Mouse (Mus musculus): ENCODE data around the gene Lgals3bp.
A peak's percentile ranks its signal among the peaks of the same experiment; 100 is the strongest.

Lgals3bp gene

GRCm38 (mm10) chr11:118401760-118402280, at the start of gene Lgals3bp:
TSS of gene Lgals3bp (minus strand) at chr11:118402092.
- peak; percentile 77 for DNase-seq

- DNase-seq: no peak
Measured at GRCm38 (mm10) chr11:118451211-118451610, 49.3 kb upstream of the Lgals3bp start.

- DNase-seq: no peak
Measured at GRCm38 (mm10) chr11:118448385-118448784, 46.5 kb upstream of the Lgals3bp start.

DNA sequence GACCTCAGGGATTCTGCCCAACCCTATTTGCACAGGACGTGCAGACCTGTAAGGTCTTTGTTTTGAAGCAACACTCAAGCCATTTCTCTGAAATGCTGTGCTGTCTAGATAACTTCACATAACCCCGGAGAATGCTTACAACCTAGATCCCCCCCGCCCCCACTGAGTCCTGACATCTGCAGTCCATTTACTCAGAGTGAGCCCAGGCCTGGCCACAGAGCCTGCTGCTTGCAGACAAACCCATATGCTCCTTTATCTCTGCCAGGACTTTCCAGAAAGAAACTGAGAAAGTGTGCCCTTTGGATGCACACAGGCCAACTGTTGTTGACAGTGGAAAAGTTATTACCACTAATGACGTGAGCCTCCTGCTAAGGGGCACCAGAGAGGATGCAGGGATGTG, 45.5 kb upstream of the Lgals3bp start:
- no peak for DNase-seq

DNA sequence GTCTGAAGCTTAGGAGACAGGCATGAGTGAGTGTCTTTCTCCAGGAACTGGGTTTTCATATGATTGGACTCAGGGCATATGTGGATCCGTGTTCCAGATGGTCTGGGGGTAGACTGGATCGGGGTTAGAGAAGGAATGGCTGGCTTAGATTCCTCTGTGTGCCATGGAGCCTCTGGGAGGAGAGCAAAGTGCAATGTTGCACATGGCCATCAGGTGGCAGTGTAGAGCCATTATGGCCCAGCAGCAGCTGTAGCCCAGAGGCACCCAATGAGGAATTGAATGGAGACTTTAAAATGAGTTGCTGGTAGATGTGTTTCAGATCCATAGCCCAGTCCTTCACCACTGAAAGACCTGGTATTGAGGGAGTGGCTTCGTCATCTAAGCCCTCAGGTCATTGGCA, 44.0 kb upstream of the Lgals3bp start:
- DNase-seq: peak; percentile 75

- DNase-seq: peak; percentile 81
Measured at GRCm38 (mm10) chr11:118443201-118443970, 41.5 kb upstream of the Lgals3bp start.

- no peak for DNase-seq
Measured at GRCm38 (mm10) chr11:118442691-118443090, 40.8 kb upstream of the Lgals3bp start.

- no peak for DNase-seq
Measured at GRCm38 (mm10) chr11:118438665-118439414, 36.9 kb upstream of the Lgals3bp start.

DNA sequence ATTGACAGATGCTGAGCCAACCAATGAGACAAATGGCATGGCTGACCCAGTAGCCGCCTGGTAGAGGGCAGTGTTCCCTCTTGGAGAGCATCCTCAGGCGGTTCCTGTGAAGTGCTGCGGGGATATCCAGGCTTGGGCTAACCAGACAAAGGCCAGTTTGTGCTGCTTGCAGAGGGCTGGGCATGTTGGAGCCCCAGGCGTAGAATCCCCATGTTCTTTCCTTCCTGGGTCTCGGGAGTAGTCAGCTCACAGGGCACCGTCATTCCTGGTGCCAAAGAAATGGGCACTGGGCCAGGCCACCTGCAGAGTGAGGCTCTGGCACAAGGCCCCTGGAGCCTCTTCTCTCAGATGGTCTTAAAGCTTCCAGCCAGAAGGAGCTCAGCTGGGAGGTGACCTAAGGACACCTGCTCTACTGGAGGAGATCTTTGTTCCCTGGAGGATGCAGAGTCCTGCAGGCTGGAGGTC, 34.6 kb upstream of the Lgals3bp start:
- no peak for DNase-seq

- DNase-seq: no peak
Measured at GRCm38 (mm10) chr11:118434093-118434492, 32.2 kb upstream of the Lgals3bp start.

- DNase-seq: no peak
Measured at GRCm38 (mm10) chr11:118433398-118433868, 31.5 kb upstream of the Lgals3bp start.

GRCm38 (mm10) chr11:118431100-118431948, 29.4 kb upstream of the Lgals3bp start:
- no peak for DNase-seq

GRCm38 (mm10) chr11:118430291-118430885, 28.5 kb upstream of the Lgals3bp start:
- no peak for DNase-seq

GRCm38 (mm10) chr11:118428944-118429709, 27.2 kb upstream of the Lgals3bp start:
- no peak for DNase-seq

GRCm38 (mm10) chr11:118428460-118428868, 26.6 kb upstream of the Lgals3bp start:
- peak; percentile 35 for DNase-seq

DNA sequence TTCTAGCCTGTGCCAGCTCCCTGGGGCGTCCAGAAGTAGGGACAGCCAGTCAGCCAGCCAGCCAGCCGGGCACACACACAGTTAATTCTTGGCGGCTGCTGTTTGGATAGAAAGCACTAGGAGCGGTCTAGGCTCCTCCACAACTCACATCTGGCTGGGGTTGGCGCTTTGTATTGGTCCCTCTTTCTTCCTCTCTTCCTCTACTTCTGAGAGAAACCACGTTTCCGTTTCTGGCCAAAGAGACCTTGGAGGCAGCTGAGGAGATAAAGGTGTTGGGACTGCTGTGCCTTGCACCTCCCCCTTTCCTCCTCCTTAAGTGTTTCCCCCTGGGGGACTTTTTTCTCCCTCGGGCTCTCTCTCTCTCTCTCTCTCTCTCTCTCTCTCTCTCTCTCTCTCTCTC, 26.1 kb upstream of the Lgals3bp start, which contains the start of gene C1qtnf1:
Gene C1qtnf1 (plus strand): TSS at position 218 of the 400 bp plus-strand sequence.
- DNase-seq: peak; percentile 54

GRCm38 (mm10) chr11:118427266-118427779, 25.4 kb upstream of the Lgals3bp start:
- no peak for DNase-seq

DNA sequence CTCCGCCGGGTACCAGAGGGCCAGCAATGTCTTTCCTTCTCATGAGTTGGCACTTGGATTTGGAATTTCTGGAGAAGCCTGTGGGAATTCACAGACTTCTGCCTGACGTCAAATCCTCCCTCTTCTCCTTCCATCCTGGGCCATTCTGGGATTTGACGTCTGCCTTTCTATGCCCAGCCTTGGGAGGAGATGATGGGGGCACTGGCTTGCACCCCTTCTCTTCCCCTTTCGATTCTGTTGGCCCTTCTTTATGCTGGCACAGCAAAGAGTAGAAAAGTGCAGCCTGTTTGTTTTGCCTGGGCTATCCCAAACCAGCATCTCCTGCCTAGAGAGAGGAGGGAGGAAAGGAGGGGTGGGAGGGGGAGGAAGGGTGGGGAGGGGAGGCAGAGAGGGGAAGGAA, 24.9 kb upstream of the Lgals3bp start:
- DNase-seq: no peak

GRCm38 (mm10) chr11:118424621-118425335, 22.9 kb upstream of the Lgals3bp start:
- DNase-seq: no peak

DNA sequence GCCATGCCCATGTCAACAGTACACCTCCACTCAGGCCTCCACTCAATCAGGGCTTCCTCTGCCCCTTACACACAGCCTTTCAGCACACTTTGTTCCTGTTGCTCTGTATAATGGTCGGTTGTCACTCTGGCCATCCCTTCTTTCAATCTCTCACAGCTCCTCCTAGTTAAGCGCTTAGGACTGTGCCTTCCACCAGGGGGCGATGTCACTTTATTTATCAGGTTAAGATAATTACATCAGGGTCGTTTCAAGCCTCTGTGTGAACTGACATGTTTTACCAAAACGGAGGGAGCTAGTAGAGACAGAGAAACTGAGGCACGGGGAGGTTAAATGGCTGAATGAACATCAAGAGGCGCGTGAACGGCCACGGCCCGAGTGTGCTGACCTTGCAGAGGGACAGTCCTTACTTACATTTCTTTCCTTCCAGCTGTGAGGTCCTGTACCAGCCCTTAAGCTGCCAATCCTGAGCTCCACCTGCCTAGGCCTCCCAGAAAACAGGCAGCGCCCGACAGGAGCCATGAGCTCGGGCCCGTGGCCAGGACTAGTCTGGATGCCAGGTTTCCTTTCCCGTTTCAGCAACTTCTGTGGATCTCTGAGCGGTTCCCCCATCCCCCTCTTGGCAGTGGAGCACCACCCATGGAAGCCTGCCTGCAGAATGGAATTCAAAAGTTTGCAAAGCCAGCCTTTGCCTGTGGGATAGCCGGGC, 21.5 kb upstream of the Lgals3bp start:
- DNase-seq: peak; percentile 86

Measured in thymus, postnatal 14 days (tissue).